Mouse (Mus musculus) forebrain, embryonic 16.5 days (tissue): ENCODE measurements around the gene Galnt13. TPM values are rescaled to one million over a fixed set of nuclear protein-coding genes. Genes with fewer than 3 reads are reported as not detected.
"Not testable (repeated sequence)": the region's sequence is repeated elsewhere in the genome, so short reads cannot be mapped to it uniquely, and the experiment has no call there.

Source experiments
- ATAC-seq: fragments of 200-750 bp; cut with Nextera tagmentation; 2 replicates; pipeline ENCODE4 v1.8.0; 2017; ENCODE audit warnings: mild to moderate bottlenecking, moderate library complexity
- H3K27ac ChIP-seq: fragments of 300-500 bp; sonication (generic); 2 replicates; pipeline ENCODE4 v1.5.1; 2014; ENCODE audit warnings: low read length, control low read depth
- H3K27me3 ChIP-seq: fragments of 300-500 bp; sonication (generic); replicated peaks from 2 replicates; pipeline ENCODE4 v1.6.1; 2014; ENCODE audit warnings: low read length; ENCODE audit not compliant: control insufficient read depth, insufficient read depth
- H3K36me3 ChIP-seq: fragments of 300-500 bp; sonication (generic); 2 replicates; pipeline ENCODE4 v1.6.1; 2014; ENCODE audit not compliant: control insufficient read depth, insufficient read depth
- H3K4me1 ChIP-seq: fragments of 300-500 bp; sonication (generic); replicated peaks from 2 replicates; pipeline ENCODE4 v1.6.1; 2014; ENCODE audit warnings: low read length; ENCODE audit not compliant: control insufficient read depth, insufficient read depth
- H3K4me2 ChIP-seq: fragments of 300-500 bp; sonication (generic); 2 replicates; pipeline ENCODE4 v1.6.1; 2014; ENCODE audit warnings: mild to moderate bottlenecking, low read length, control low read depth
- H3K4me3 ChIP-seq: fragments of 300-500 bp; sonication (generic); replicated peaks from 2 replicates; pipeline ENCODE4 v1.5.1; 2014; ENCODE audit warnings: mild to moderate bottlenecking, low read length, control low read depth
- H3K9ac ChIP-seq: fragments of 300-500 bp; sonication (generic); replicated peaks from 2 replicates; pipeline ENCODE4 v1.6.1; 2014; ENCODE audit warnings: low read depth, low read length, control low read depth
- H3K9me3 ChIP-seq: fragments of 300-500 bp; sonication (generic); 2 replicates; pipeline ENCODE4 v1.6.1; 2016; ENCODE audit warnings: low read length; ENCODE audit not compliant: control insufficient read depth
- WGBS: fragments of 180-500 bp; shearing (Covaris S2); extraction: QIAGEN DNeasy Blood & Tissue Kit; methylation state at CpG from one replicate; pipeline ENCODE4 v1.1.7; 2014; 5-methylcytosine and 5-hydroxymethylcytosine counted together
- polyA plus RNA-seq: library from polyadenylated mRNA; unstranded; fragments of >200 nt; fragmentation: Nextera tagmentation; extraction: Ambion mirVana; gene quantifications from 2 replicates; pipeline ENCODE4 v1.2.1, GENCODE M21; 2015

The Galnt13 gene
- polyA plus RNA-seq, 1 experiment from 2014 or later: 4.5 TPM

DNA sequence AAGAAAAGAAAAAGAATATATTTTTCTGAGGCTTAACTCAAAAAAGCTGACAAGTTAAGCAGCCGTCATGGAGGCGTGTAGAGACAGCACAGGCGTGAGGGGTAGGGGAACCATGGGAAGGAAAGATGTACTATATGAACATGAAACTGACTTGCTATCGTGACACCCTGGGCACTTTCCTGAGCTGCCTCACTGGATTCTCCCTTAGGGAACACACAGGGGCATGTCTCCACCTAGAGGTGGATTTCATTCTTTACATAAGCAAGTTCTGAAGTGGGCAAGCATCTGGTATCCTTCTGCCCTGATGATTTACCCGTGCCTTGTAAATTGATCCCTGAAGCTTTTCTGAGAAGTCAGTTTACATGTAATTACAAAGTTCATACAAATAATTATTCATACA lies 586.4 kb downstream of the Galnt13 start:
- H3K4me2 ChIP-seq, H3K27me3 ChIP-seq, H3K4me1 ChIP-seq, H3K9ac ChIP-seq, H3K4me3 ChIP-seq, H3K9me3 ChIP-seq, H3K36me3 ChIP-seq, H3K27ac ChIP-seq: not testable (repeated sequence)
- ATAC-seq: peak; percentile 78
- WGBS: no CpG with 5 or more reads among the region's 5 CpGs

DNA sequence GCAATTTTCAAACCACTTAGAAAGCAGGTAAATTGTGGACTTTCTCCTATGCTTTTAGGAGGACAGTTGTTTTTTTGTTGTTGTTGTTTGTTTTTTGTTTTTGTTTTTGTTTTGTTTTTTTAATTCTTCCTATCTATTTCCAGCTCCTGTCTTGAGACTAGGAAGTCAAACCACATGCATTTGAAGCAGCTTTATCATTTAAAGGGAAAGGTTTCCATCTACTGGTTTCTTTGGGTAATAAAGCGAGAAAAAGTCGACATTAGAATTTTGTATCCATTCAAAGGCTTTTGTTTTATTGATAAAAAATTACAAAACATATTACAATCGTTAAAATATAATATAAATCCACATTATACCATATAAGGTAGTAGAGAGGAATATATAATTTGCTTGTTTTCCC lies 598.5 kb downstream of the Galnt13 start:
- no peaks in the 10 kb centered on the region for H3K4me1 ChIP-seq
- H3K9me3 ChIP-seq: no peaks in the 10 kb centered on the region
- no peak overlapping the region for H3K4me2 ChIP-seq
- no peaks in the 10 kb centered on the region for H3K36me3 ChIP-seq
- ATAC-seq: no peak; the same call in 1 of the 2 replicates
- H3K27me3 ChIP-seq: no peaks in the 10 kb centered on the region
- 63% methylated on average over 3 of the region's 3 CpGs for WGBS
- no peak overlapping the region for H3K9ac ChIP-seq
- no peak overlapping the region for H3K27ac ChIP-seq
- no peak overlapping the region for H3K4me3 ChIP-seq

DNA sequence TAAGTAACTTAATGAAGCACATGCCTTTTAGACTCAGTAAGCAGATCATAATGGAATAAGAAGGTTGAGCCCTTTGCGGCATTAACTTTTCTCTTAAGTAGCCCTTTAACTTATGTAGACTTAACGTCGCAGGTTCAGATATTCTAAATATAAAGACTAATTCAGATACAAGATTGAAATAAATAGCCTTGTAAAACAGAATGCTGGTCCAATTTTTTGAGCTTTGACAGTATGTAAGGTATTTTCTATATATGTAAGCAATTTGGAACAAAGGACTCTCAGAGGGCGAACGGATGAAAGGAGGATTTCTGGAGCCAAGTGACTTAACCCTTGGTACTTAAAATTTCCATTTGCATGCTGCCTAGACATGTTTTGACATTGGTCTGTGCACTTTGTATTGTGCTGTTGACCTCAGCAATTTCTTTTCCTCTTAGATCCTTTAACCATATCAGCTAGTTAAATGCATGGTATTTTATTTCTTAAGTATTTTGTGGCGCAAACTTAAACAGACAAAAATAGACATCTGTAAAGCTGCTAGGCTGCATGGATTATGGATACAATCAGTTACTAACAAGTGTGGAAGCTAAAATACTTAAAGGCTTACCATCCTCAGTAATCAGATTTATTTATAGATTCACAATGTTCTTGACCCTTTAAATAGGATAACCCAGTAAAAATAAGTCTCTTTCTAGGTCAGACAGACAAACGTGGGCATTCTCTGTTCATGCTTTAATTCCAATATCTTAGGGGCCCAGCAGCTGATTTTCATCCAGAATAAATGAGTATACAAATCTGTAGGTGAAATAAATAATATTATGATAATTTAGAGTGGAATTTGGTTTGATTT lies 629.6 kb downstream of the Galnt13 start:
- Histone ChIP-seq H3K4me1 (no peaks in the 10 kb centered on the region), H3K4me3 (no peak overlapping the region), H3K4me2 (no peak overlapping the region), H3K9me3 (no peaks in the 10 kb centered on the region), H3K9ac (no peak overlapping the region), H3K27me3 (no peaks in the 10 kb centered on the region), H3K27ac (no peak overlapping the region), H3K36me3 (no peaks in the 10 kb centered on the region)
- ATAC-seq: no peak
- WGBS: 16% methylated on average over 7 of the region's 7 CpGs

DNA sequence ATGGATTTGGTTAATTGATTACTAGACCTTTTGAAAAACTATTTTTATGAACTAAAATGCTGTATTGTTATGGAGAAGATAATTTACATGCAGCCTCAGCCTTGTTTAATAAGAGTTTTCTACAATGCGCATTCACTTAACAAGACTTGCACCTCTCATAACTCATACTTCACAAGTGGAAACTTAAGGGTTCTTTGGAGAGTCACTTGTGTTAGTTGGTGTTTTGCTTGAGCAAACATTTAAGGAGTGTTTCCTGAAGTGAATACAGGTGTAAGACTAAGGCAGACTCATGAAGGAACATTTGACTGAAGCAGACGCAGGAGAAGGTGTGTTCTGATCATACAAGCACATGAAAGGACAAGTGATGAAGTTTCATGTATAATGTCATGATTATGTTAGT lies 649.5 kb downstream of the Galnt13 start:
- ATAC-seq: no peak
- Histone ChIP-seq H3K27ac (no peak overlapping the region), H3K4me2 (no peak overlapping the region), H3K27me3 (no peaks in the 10 kb centered on the region), H3K9me3 (no peaks in the 10 kb centered on the region), H3K9ac (no peak overlapping the region), H3K4me3 (no peak overlapping the region), H3K36me3 (no peaks in the 10 kb centered on the region), H3K4me1 (no peaks in the 10 kb centered on the region)
- WGBS: 91% methylated on average over 2 of the region's 2 CpGs

DNA sequence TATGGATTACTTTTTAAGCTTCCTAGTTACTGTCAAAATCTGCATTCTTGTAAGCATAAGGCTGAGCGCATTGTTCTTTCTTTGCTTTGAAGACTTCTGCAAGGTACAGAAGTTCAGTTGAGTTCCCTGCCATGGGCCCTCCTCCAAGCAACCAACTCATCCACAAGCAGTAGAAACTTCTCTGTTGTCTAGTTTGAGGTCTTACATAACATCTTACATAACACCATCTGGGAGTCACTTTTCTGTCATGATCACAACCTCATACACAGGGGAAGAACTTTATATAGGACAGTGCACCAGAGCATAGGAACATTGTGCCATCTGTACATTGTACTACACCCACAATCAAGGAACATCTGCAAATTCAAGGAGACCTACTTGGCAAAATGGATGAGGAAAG lies 651.9 kb downstream of the Galnt13 start:
- no peak overlapping the region for H3K4me2 ChIP-seq
- H3K9me3 ChIP-seq: no peaks in the 10 kb centered on the region
- no peaks in the 10 kb centered on the region for H3K4me1 ChIP-seq
- H3K9ac ChIP-seq: no peak overlapping the region
- 94% methylated on average over 1 of the region's 1 CpGs for WGBS
- H3K4me3 ChIP-seq: no peak overlapping the region
- no peak for ATAC-seq
- no peaks in the 10 kb centered on the region for H3K27me3 ChIP-seq
- H3K36me3 ChIP-seq: no peaks in the 10 kb centered on the region
- H3K27ac ChIP-seq: no peak overlapping the region

DNA sequence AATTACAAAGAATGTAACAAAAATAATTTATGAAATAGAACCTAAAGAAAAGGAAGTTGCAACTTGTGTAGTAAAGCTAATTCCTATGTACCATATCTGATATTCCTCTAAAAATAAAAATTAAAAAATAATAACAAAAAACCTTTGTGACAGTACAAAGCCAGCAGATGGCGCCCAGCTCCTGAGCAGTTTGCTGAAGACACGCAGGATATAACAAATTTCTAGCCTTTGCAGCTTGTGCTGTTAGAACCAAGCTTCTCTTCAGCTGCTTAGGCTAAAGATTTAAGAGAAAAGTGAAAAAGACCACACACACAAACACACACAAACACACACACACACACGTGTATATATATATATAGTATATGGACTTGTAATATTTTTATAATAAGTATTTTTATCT lies 654.2 kb downstream of the Galnt13 start:
- no peak overlapping the region for H3K4me3 ChIP-seq
- 27% methylated on average over 3 of the region's 3 CpGs for WGBS
- ATAC-seq: peak; percentile 66

DNA sequence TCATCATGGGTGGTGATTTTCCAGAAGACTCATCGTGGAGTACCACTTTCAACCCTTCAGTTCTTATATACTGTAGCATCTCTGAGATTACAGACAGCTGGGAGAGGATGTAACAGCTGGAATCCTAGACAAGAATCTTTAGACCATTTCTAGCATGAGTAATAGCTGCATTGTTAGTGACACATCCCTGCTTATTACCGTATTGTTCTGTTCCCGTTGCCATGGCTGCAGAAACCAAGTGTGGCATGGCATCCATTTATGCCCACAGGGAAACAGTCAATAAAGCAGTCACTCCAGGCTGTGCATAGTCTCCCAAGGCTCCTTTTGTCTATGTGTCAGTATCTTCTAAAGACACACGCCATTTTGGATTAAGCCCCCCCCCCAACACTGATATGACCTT lies 655.4 kb downstream of the Galnt13 start:
- Histone ChIP-seq H3K9me3 (no peaks in the 10 kb centered on the region), H3K36me3 (no peaks in the 10 kb centered on the region)
- WGBS: 14% methylated on average over 4 of the region's 4 CpGs

More for the DNA sequence above, 654.2 kb downstream of the Galnt13 start:
- no peak overlapping the region for H3K4me2 ChIP-seq
- H3K9ac ChIP-seq: no peak overlapping the region
- no peaks in the 10 kb centered on the region for H3K4me1 ChIP-seq
- no peaks in the 10 kb centered on the region for H3K9me3 ChIP-seq
- no peaks in the 10 kb centered on the region for H3K27me3 ChIP-seq
- H3K27ac ChIP-seq: no peak overlapping the region
- no peaks in the 10 kb centered on the region for H3K36me3 ChIP-seq

DNA sequence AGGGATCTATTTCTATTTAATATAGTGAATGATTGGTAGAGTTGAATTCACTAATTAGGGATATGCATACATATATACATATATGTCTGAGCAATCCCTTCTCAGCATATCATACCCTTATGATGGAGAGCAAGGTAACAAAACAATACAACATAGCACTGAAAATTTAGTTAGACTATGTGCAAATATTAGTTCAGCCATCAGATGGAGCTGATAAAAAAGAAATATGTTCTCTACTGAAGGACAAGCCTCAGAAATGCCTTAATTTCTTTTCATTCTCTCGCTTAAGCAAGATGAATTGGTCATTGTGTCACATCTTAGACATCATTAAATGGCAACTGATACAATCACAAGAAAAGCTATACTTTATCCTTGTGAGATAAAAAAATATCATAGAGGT lies 663.0 kb downstream of the Galnt13 start:
- ATAC-seq: no peak; the same call in 1 of the 2 replicates
- Histone ChIP-seq H3K9ac (no peak overlapping the region), H3K36me3 (no peaks in the 10 kb centered on the region), H3K4me2 (no peak overlapping the region), H3K4me1 (no peaks in the 10 kb centered on the region), H3K27me3 (no peaks in the 10 kb centered on the region), H3K4me3 (no peak overlapping the region), H3K9me3 (no peaks in the 10 kb centered on the region), H3K27ac (no peak overlapping the region)
- 68% methylated on average over 1 of the region's 1 CpGs for WGBS

More for the DNA sequence above, 655.4 kb downstream of the Galnt13 start:
- Histone ChIP-seq H3K27ac (no peak overlapping the region), H3K27me3 (no peaks in the 10 kb centered on the region), H3K4me2 (no peak overlapping the region), H3K4me1 (no peaks in the 10 kb centered on the region), H3K4me3 (no peak overlapping the region), H3K9ac (no peak overlapping the region)
- peak; percentile 85 for ATAC-seq

DNA sequence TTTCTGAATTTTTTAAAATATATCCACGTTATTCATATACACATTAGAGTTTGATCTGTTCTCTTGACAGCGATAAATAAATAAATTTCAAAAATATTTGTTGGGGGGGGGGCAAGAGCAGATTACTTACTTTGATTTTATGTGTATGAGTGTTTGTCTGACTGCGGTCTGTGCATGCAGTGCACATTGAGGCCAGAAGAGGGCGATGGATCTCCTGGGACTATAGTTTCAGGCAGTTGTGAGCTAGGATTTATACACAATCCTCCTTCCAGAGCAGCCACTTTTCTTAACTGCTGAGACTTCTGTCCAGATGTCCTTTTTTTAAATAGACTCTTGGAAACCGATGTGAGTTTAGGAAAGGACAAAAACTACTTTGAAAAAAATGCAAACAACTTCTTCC lies 665.2 kb downstream of the Galnt13 start:
- no peak for ATAC-seq
- H3K36me3 ChIP-seq: no peaks in the 10 kb centered on the region
- H3K9me3 ChIP-seq: no peaks in the 10 kb centered on the region
- no peak overlapping the region for H3K4me3 ChIP-seq
- H3K27ac ChIP-seq: no peak overlapping the region
- no peak overlapping the region for H3K9ac ChIP-seq
- H3K27me3 ChIP-seq: no peaks in the 10 kb centered on the region
- H3K4me1 ChIP-seq: no peaks in the 10 kb centered on the region
- H3K4me2 ChIP-seq: no peak overlapping the region
- WGBS: 70% methylated on average over 5 of the region's 5 CpGs
